Mouse (Mus musculus) forebrain, embryonic 13.5 days (tissue): ENCODE results near the gene Pax4. TPM values are rescaled to one million over a fixed set of nuclear protein-coding genes. Genes with fewer than 3 reads are reported as not detected.

Experiments
- ATAC-seq: fragments of 200-750 bp; cut with Nextera tagmentation; 2 replicates; pipeline ENCODE4 v1.8.0; 2017
- H3K27ac ChIP-seq: fragments of 300-500 bp; sonication (generic); 2 replicates; pipeline ENCODE4 v1.5.1; 2015; ENCODE audit warnings: inconsistent platforms, mild to moderate bottlenecking, moderate library complexity
- H3K27me3 ChIP-seq: fragments of 300-500 bp; sonication (generic); 2 replicates; pipeline ENCODE4 v1.6.1; 2015; ENCODE audit warnings: mild to moderate bottlenecking, inconsistent platforms
- H3K36me3 ChIP-seq: fragments of 300-500 bp; sonication (generic); 2 replicates; pipeline ENCODE4 v1.6.1; 2015; ENCODE audit warnings: mild to moderate bottlenecking, inconsistent platforms; ENCODE audit not compliant: poor library complexity, severe bottlenecking
- H3K4me1 ChIP-seq: fragments of 300-500 bp; sonication (generic); 2 replicates; pipeline ENCODE4 v1.6.1; 2015; ENCODE audit warnings: inconsistent platforms
- H3K4me2 ChIP-seq: fragments of 300-500 bp; sonication (generic); 2 replicates; pipeline ENCODE4 v1.6.1; 2015; ENCODE audit warnings: inconsistent platforms, mild to moderate bottlenecking, moderate library complexity
- H3K4me3 ChIP-seq: fragments of 300-500 bp; sonication (generic); 2 replicates; pipeline ENCODE4 v1.5.1; 2015; ENCODE audit warnings: mild to moderate bottlenecking, inconsistent platforms
- H3K9ac ChIP-seq: fragments of 300-500 bp; sonication (generic); 2 replicates; pipeline ENCODE4 v1.6.1; 2015; ENCODE audit warnings: mild to moderate bottlenecking, inconsistent platforms
- H3K9me3 ChIP-seq: fragments of 300-500 bp; sonication (generic); replicated peaks from 2 replicates; pipeline ENCODE4 v1.6.1; 2016; ENCODE audit warnings: inconsistent platforms
- WGBS: fragments of 180-500 bp; shearing (Covaris S2); methylation state at CpG from one replicate; pipeline ENCODE4 v1.1.7; 2015; 5-methylcytosine and 5-hydroxymethylcytosine counted together
- polyA plus RNA-seq: library from polyadenylated mRNA; unstranded; fragments of >200 nt; fragmentation: Nextera tagmentation; extraction: Ambion mirVana; gene quantifications from 2 replicates; pipeline ENCODE4 v1.2.1, GENCODE M21; 2015

Pax4 gene
- polyA plus RNA-seq, 1 experiment from 2014 or later = not detected

GRCm38 (mm10) chr6:28419673-28420072 lies 29.5 kb downstream of the Pax4 start:
- peaks cover 31% of the 10 kb centered on the region for H3K4me1 ChIP-seq

GRCm38 (mm10) chr6:28418449-28418848 lies 30.7 kb downstream of the Pax4 start:
- Histone ChIP-seq H3K9ac (no peak overlapping the region; the same call in 1 of the 2 replicates), H3K36me3 (peaks cover 49% of the 10 kb centered on the region), H3K27ac (no peak overlapping the region), H3K27me3 (no peaks in the 10 kb centered on the region), H3K4me2 (no peak overlapping the region), H3K4me1 (peaks cover 25% of the 10 kb centered on the region), H3K9me3 (no peaks in the 10 kb centered on the region), H3K4me3 (no peak overlapping the region)
- WGBS = 85% methylated on average over 14 of the region's 14 CpGs
- ATAC-seq = no peak

More at GRCm38 (mm10) chr6:28419673-28420072, 29.5 kb downstream of the Pax4 start:
- H3K36me3 ChIP-seq = peaks cover 46% of the 10 kb centered on the region
- no peaks in the 10 kb centered on the region for H3K27me3 ChIP-seq
- 88% methylated on average over 2 of the region's 2 CpGs for WGBS
- H3K27ac ChIP-seq = no peak overlapping the region
- ATAC-seq = no peak
- no peaks in the 10 kb centered on the region for H3K9me3 ChIP-seq
- H3K4me2 ChIP-seq = peak overlapping the region; percentile 98
- no peak overlapping the region for H3K4me3 ChIP-seq
- 0 out of 2 replicates have a peak overlapping the region, but pooled peaks have one; percentile 27 for H3K9ac ChIP-seq

- no peak for ATAC-seq
- 86% methylated on average over 4 of the region's 4 CpGs for WGBS
- no peak overlapping the region for H3K4me3 ChIP-seq
- no peaks in the 10 kb centered on the region for H3K9me3 ChIP-seq
- no peaks in the 10 kb centered on the region for H3K27me3 ChIP-seq
- H3K4me1 ChIP-seq = peaks cover 22% of the 10 kb centered on the region
- H3K4me2 ChIP-seq = no peak overlapping the region
- H3K9ac ChIP-seq = no peak overlapping the region
- peaks cover 59% of the 10 kb centered on the region for H3K36me3 ChIP-seq
- 0 out of 2 replicates have a peak overlapping the region, but pooled peaks have one; percentile 22 for H3K27ac ChIP-seq
These were observed 32.2 kb downstream of the Pax4 start for GRCm38 (mm10) chr6:28416981-28417380.

- no peak overlapping the region for H3K4me3 ChIP-seq
- H3K9ac ChIP-seq = no peak overlapping the region
- no peaks in the 10 kb centered on the region for H3K4me1 ChIP-seq
- H3K36me3 ChIP-seq = peaks cover 29% of the 10 kb centered on the region
- no peak overlapping the region for H3K4me2 ChIP-seq
- 63% methylated on average over 2 of the region's 2 CpGs for WGBS
- no peak for ATAC-seq
- H3K9me3 ChIP-seq = no peaks in the 10 kb centered on the region
- no peaks in the 10 kb centered on the region for H3K27me3 ChIP-seq
- H3K27ac ChIP-seq = no peak overlapping the region
These were observed 37.9 kb downstream of the Pax4 start for GRCm38 (mm10) chr6:28411236-28411635.

GRCm38 (mm10) chr6:28410053-28410452 lies 39.1 kb downstream of the Pax4 start:
- no peak overlapping the region for H3K9ac ChIP-seq
- no peak overlapping the region for H3K4me2 ChIP-seq
- WGBS = 90% methylated on average over 9 of the region's 9 CpGs
- no peaks in the 10 kb centered on the region for H3K4me1 ChIP-seq
- no peak overlapping the region for H3K4me3 ChIP-seq
- no peak for ATAC-seq
- H3K9me3 ChIP-seq = no peaks in the 10 kb centered on the region; the same call in 1 of the 2 replicates
- H3K36me3 ChIP-seq = peaks cover 17% of the 10 kb centered on the region
- no peak overlapping the region for H3K27ac ChIP-seq
- no peaks in the 10 kb centered on the region for H3K27me3 ChIP-seq

- Histone ChIP-seq H3K4me2 (no peak overlapping the region), H3K9ac (no peak overlapping the region), H3K36me3 (no peaks in the 10 kb centered on the region), H3K9me3 (peaks cover 3% of the 10 kb centered on the region; the same call in 1 of the 2 replicates), H3K4me3 (no peak overlapping the region), H3K27me3 (peaks cover 18% of the 10 kb centered on the region), H3K4me1 (peaks cover 23% of the 10 kb centered on the region), H3K27ac (no peak overlapping the region)
- 95% methylated on average over 4 of the region's 4 CpGs for WGBS
- ATAC-seq = no peak
These were observed 49.4 kb downstream of the Pax4 start for GRCm38 (mm10) chr6:28399791-28400190.

GRCm38 (mm10) chr6:28398726-28399125 lies 50.4 kb downstream of the Pax4 start:
- Histone ChIP-seq H3K9ac (no peak overlapping the region), H3K4me1 (peaks cover 23% of the 10 kb centered on the region), H3K4me3 (no peak overlapping the region), H3K36me3 (no peaks in the 10 kb centered on the region), H3K27ac (no peak overlapping the region), H3K9me3 (peaks cover 3% of the 10 kb centered on the region; the same call in 1 of the 2 replicates), H3K27me3 (peaks cover 28% of the 10 kb centered on the region), H3K4me2 (no peak overlapping the region)
- no peak for ATAC-seq
- 87% methylated on average over 3 of the region's 3 CpGs for WGBS

- no peaks in the 10 kb centered on the region for H3K36me3 ChIP-seq
- H3K4me2 ChIP-seq = peak within 1 kb of the TSS; percentile 81
- WGBS = under 1% methylated on average over 33 of the region's 33 CpGs
- peaks cover 3% of the 10 kb centered on the region; the same call in 1 of the 2 replicates for H3K9me3 ChIP-seq
- H3K4me3 ChIP-seq = peak within 1 kb of the TSS; percentile 50
- peaks cover 32% of the 10 kb centered on the region for H3K27me3 ChIP-seq
- H3K4me1 ChIP-seq = peaks cover 23% of the 10 kb centered on the region
- peak; percentile 71 for ATAC-seq
- H3K9ac ChIP-seq = peak within 1 kb of the TSS; percentile 64
- H3K27ac ChIP-seq = peak within 1 kb of the TSS; percentile 81
These were observed 51.4 kb downstream of the Pax4 start, which contains the start of gene Zfp800 for GRCm38 (mm10) chr6:28397681-28398203. Gene Zfp800 (minus strand): TSS chr6:28398005.

GRCm38 (mm10) chr6:28396853-28397457 lies 52.2 kb downstream of the Pax4 start:
- Histone ChIP-seq H3K4me1 (peaks cover 23% of the 10 kb centered on the region), H3K36me3 (no peaks in the 10 kb centered on the region), H3K4me2 (peak overlapping the region; percentile 81), H3K27me3 (peaks cover 40% of the 10 kb centered on the region), H3K4me3 (peak overlapping the region; percentile 50), H3K27ac (peak overlapping the region; percentile 81), H3K9me3 (peaks cover 3% of the 10 kb centered on the region; the same call in 1 of the 2 replicates), H3K9ac (peak overlapping the region; percentile 64)
- ATAC-seq = peak; percentile 70
- under 1% methylated on average over 19 of the region's 19 CpGs for WGBS

GRCm38 (mm10) chr6:28396051-28396852 lies 52.9 kb downstream of the Pax4 start:
- Histone ChIP-seq H3K36me3 (no peaks in the 10 kb centered on the region), H3K27ac (peak overlapping the region; percentile 81; the same call in 1 of the 2 replicates), H3K4me2 (peak overlapping the region; percentile 81), H3K4me3 (peak overlapping the region; percentile 50), H3K9ac (peak overlapping the region; percentile 64; the same call in 1 of the 2 replicates), H3K27me3 (peaks cover 40% of the 10 kb centered on the region), H3K4me1 (peaks cover 23% of the 10 kb centered on the region), H3K9me3 (peaks cover 3% of the 10 kb centered on the region; the same call in 1 of the 2 replicates)
- peak; percentile 60 for ATAC-seq
- 6% methylated on average over 15 of the region's 15 CpGs for WGBS
